Comparison of ENCODE assay signal across 8 mouse cellular contexts in genomic region chr15:100039001-100039701, GRCm38 (mm10). TPM values are rescaled to one million over a fixed set of nuclear protein-coding genes. Genes with fewer than 3 reads are reported as not detected.
DNase-seq lines count a peak whose midpoint lies in the region; ATAC-seq and TF ChIP-seq lines count a peak whose summit lies in the region.

No protein-coding gene starts in this region.

- H3K27ac ChIP-seq in embryonic fibroblast, embryonic 13.5 days (ENCODE audit: insufficient read depth, low read length) = peak overlapping the region; percentile 70; the same call in 1 of the 2 replicates
- peak overlapping the region; percentile 99 for H3K27ac ChIP-seq in heart, postnatal 0 days (ENCODE audit: low read depth)
- H3K27ac ChIP-seq in neural tube, embryonic 14.5 days (ENCODE audit: low read depth, low read length) = peak overlapping the region; percentile 99

- no peak for TF ChIP-seq CTCF in E14TG2a.4 (conservative IDR thresholded peaks at IDR 0.05; ENCODE audit: low read length)
- TF ChIP-seq CTCF in embryonic fibroblast, embryonic 13.5 days (IDR thresholded peaks at IDR 0.05; ENCODE audit: borderline replicate concordance, insufficient read depth, low read length) = no peak
- TF ChIP-seq CTCF in heart, postnatal 0 days (IDR thresholded peaks at IDR 0.05; ENCODE audit: low read depth) = no peak
- TF ChIP-seq CTCF in lung, adult 2 months (IDR thresholded peaks at IDR 0.05; ENCODE audit: insufficient read depth, low read length) = no peak

- H3K36me3 ChIP-seq in E14TG2a.4 (ENCODE audit: insufficient read depth, low read length) = no peaks in the 10 kb centered on the region
- no peaks in the 10 kb centered on the region for H3K36me3 ChIP-seq in heart, postnatal 0 days (replicated peaks; ENCODE audit: control insufficient read depth, insufficient read depth, low read length)
- H3K36me3 ChIP-seq in neural tube, embryonic 14.5 days (ENCODE audit: control insufficient read depth, insufficient read depth, low read length) = no peaks in the 10 kb centered on the region

- H3K4me3 ChIP-seq in E14TG2a.4 (replicated peaks; ENCODE audit: low read length) = peak overlapping the region; percentile 90
- peak overlapping the region; percentile 80 for H3K4me3 ChIP-seq in embryonic fibroblast, embryonic 13.5 days (ENCODE audit: insufficient read depth, low read length)
- peak overlapping the region; percentile 96 for H3K4me3 ChIP-seq in heart, postnatal 0 days (ENCODE audit: low read depth, low read length)
- H3K4me3 ChIP-seq in lung, adult 2 months (replicated peaks; ENCODE audit: extremely low read depth, low read depth, low read length) = peak overlapping the region; percentile 87
- H3K4me3 ChIP-seq in neural tube, embryonic 14.5 days (ENCODE audit: low read depth, low read length) = peak overlapping the region; percentile 68

- H3K27me3 ChIP-seq in E14TG2a.4 (ENCODE audit: insufficient read depth, low read length) = peaks cover 39% of the 10 kb centered on the region
- no peaks in the 10 kb centered on the region for H3K27me3 ChIP-seq in heart, postnatal 0 days (ENCODE audit: control insufficient read depth, insufficient read depth, low read length)
- H3K27me3 ChIP-seq in neural tube, embryonic 14.5 days (ENCODE audit: control insufficient read depth, insufficient read depth, low read length) = no peaks in the 10 kb centered on the region

- peak overlapping the region; percentile 99 for H3K9ac ChIP-seq in heart, postnatal 0 days (replicated peaks; ENCODE audit: low read depth, low read length)
- H3K9ac ChIP-seq in neural tube, embryonic 14.5 days (replicated peaks; ENCODE audit: low read depth, low read length) = peak overlapping the region; percentile 88

- WGBS in heart, postnatal 0 days = under 1% methylated on average over 36 of the region's 36 CpGs
- WGBS in lung, adult 2 months = under 1% methylated on average over 35 of the region's 36 CpGs
- under 1% methylated on average over 36 of the region's 36 CpGs for WGBS in neural tube, embryonic 14.5 days

- H3K4me2 ChIP-seq in heart, postnatal 0 days (ENCODE audit: low read depth, low read length) = peak overlapping the region; percentile 69
- H3K4me2 ChIP-seq in neural tube, embryonic 14.5 days (ENCODE audit: low read depth, low read length) = peak overlapping the region; percentile 51

- peak; percentile 70 for ATAC-seq in heart, postnatal 0 days (ENCODE audit: insufficient read depth, low read depth)
- peak; percentile 76 for ATAC-seq in neural tube, embryonic 14.5 days (ENCODE audit: low read depth)

- peaks cover 50% of the 10 kb centered on the region for H3K4me1 ChIP-seq in E14TG2a.4 (replicated peaks; ENCODE audit: low read depth, low read length)
- peaks cover 5% of the 10 kb centered on the region for H3K4me1 ChIP-seq in embryonic fibroblast, embryonic 13.5 days (ENCODE audit: control insufficient read depth, insufficient read depth, low read length)
- peaks cover 20% of the 10 kb centered on the region; the same call in 1 of the 2 replicates for H3K4me1 ChIP-seq in heart, postnatal 0 days (ENCODE audit: control insufficient read depth, insufficient read depth)
- H3K4me1 ChIP-seq in lung, adult 2 months (ENCODE audit: control insufficient read depth, insufficient read depth, low read length) = peaks cover 25% of the 10 kb centered on the region
- peaks cover 24% of the 10 kb centered on the region for H3K4me1 ChIP-seq in neural tube, embryonic 14.5 days (ENCODE audit: control insufficient read depth, insufficient read depth, low read length)

- no peak for TF ChIP-seq POLR2A in embryonic fibroblast, embryonic 13.5 days (IDR thresholded peaks at IDR 0.05; ENCODE audit: low read depth, low read length)
- TF ChIP-seq POLR2A in lung, adult 2 months (IDR thresholded peaks at IDR 0.05; ENCODE audit: borderline replicate concordance, extremely low read depth, low read depth, low read length) = peak; percentile 24; the same call in 1 of the 2 replicates

- DNase-seq in adrenal gland, postnatal 4 days (ENCODE audit: low spot score in 2 of 2) = peak; percentile 19 to 29
- DNase-seq in heart, postnatal 0 days (ENCODE audit: low spot score) = peak; percentile 43
- DNase-seq in kidney, postnatal 25 days = peak; percentile 35 to 62
- peak; percentile 74 for DNase-seq in lung, adult 2 months
- DNase-seq in thymus, postnatal 10 days (ENCODE audit: low spot score in 2 of 2) = peak; percentile 57 to 60

- no peaks in the 10 kb centered on the region for H3K9me3 ChIP-seq in E14TG2a.4 (ENCODE audit: low read length)
- no peaks in the 10 kb centered on the region for H3K9me3 ChIP-seq in heart, postnatal 0 days (replicated peaks; ENCODE audit: control insufficient read depth, low read length)
- H3K9me3 ChIP-seq in neural tube, embryonic 14.5 days (ENCODE audit: control insufficient read depth, low read length) = no peaks in the 10 kb centered on the region

- TF ChIP-seq EP300 in heart, postnatal 0 days (IDR thresholded peaks at IDR 0.05; ENCODE audit: low read depth) = no peak

RNA-seq across cellular contexts. Expression of gene Dip2b, which starts 0.7 kb away (rescaled TPM):
- 10 to 100 TPM; 32.2 to 33.0 TPM for total RNA-seq in adrenal gland, postnatal 4 days (2021)
- polyA plus RNA-seq in embryonic fibroblast, embryonic 13.5 days (2011; ENCODE audit: insufficient read length, low read depth, missing spikeins) = 19.2 and 20.6 TPM in 2 replicates
- 24.0 and 24.8 TPM in 2 replicates for total RNA-seq in heart, postnatal 0 days (2014; rRNA removed; ENCODE audit: low replicate concordance)
- polyA plus RNA-seq in heart, postnatal 0 days (2015; fragmentation: Nextera tagmentation; extraction: Ambion mirVana) = 8.8 and 9.7 TPM in 2 replicates
- polyA plus RNA-seq in lung, adult 2 months (2012; rRNA removed) = 11.0 and 14.6 TPM in 2 replicates
- polyA plus RNA-seq in neural tube, embryonic 14.5 days (2014; fragmentation: Nextera tagmentation; extraction: Ambion mirVana) = 31.0 and 32.6 TPM in 2 replicates

Comparison
In these comparisons a context has a peak if more than half of its experiments do, and no peak if none do; other contexts are left out.
1. Peak in every context shown above with its lines: DNase-seq, ATAC-seq, H3K4me3 ChIP-seq and H3K27ac ChIP-seq.
2. DNase-seq: peak in every context shown above with its lines; median percentile 74 in lung, adult 2 months; 58 in thymus, postnatal 10 days; 48 in kidney, postnatal 25 days; 43 in heart, postnatal 0 days; 24 in adrenal gland, postnatal 4 days.